In the genomic region with DNA sequence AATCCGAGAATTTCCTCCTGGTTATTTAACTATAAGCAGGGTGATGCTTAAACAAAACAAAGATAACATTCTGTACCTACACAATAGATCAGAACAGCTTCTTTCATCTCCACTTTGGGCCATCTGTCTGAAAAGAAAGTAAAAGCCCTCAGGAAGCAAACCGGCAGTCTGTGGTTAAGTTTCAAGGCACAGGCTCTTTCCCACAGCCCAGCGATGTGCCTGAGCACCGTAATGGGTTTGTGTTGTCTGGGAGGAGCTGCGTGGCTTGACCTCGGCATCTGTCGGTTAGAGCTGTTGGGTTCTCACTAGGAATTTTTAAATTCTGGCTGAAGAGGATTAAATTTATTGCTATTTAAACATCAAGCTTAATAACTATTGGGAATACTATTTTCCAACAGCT, we compare ENCODE assay signal across 8 mouse cellular contexts.
DNase-seq lines count a peak whose midpoint lies in the region; ATAC-seq and TF ChIP-seq lines count a peak whose summit lies in the region.

No protein-coding gene starts in this region.

- H3K9ac ChIP-seq in hindbrain, embryonic 11.5 days (ENCODE audit: low read depth, low read length), result no peak overlapping the region

- peak overlapping the region; percentile 48 for H3K27ac ChIP-seq in gastrocnemius, adult 2 months
- peak overlapping the region; percentile 64; the same call in 1 of the 2 replicates for H3K27ac ChIP-seq in hindbrain, embryonic 11.5 days (ENCODE audit: low read depth, low read length)

- H3K4me2 ChIP-seq in hindbrain, embryonic 11.5 days (replicated peaks; ENCODE audit: low read depth, low read length), result no peak overlapping the region

- intact Hi-C loops in gastrocnemius, adult 2 months (cut with DNase I), result no loop called here
- intact Hi-C loops in gastrocnemius, postnatal 14 days (cut with DNase I; ENCODE audit: low total_unique reads), result no loop called here

- no peak for DNase-seq in gastrocnemius, adult 2 months
- DNase-seq in gastrocnemius, postnatal 14 days, result no peak
- DNase-seq in R1 (ENCODE audit: low read depth, low spot score) (peak; percentile 27), MN1 (ENCODE audit: low spot score) (no peak)
- no peak for DNase-seq in hindbrain, embryonic 11.5 days (ENCODE audit: low spot score)
- peak; percentile 62 for DNase-seq in mesoderm, embryonic 11.5 days (ENCODE audit: low read depth, low spot score)
- peak; percentile 58 for DNase-seq in thymus, postnatal 14 days
- no peak for DNase-seq in cerebellum, adult 11-12 months

- no peaks in the 10 kb centered on the region for H3K27me3 ChIP-seq in hindbrain, embryonic 11.5 days (ENCODE audit: control insufficient read depth, insufficient read depth, low read length)

- peaks cover 2% of the 10 kb centered on the region; the same call in 1 of the 2 replicates for H3K4me1 ChIP-seq in hindbrain, embryonic 11.5 days (replicated peaks; ENCODE audit: control insufficient read depth, insufficient read depth, low read length)

- no peaks in the 10 kb centered on the region for H3K36me3 ChIP-seq in hindbrain, embryonic 11.5 days (ENCODE audit: control insufficient read depth, insufficient read depth, low read length)

- no peak for TF ChIP-seq CTCF in gastrocnemius, adult 2 months (IDR thresholded peaks at IDR 0.05)

- H3K9me3 ChIP-seq in hindbrain, embryonic 11.5 days (ENCODE audit: control insufficient read depth, low read length), result no peaks in the 10 kb centered on the region

- ATAC-seq in hindbrain, embryonic 11.5 days (ENCODE audit: low FRiP score), result peak; percentile 67

- 16% methylated on average over 7 of the region's 7 CpGs for WGBS in hindbrain, embryonic 11.5 days

- peak overlapping the region; percentile 64 for H3K4me3 ChIP-seq in gastrocnemius, adult 2 months
- H3K4me3 ChIP-seq in hindbrain, embryonic 11.5 days (ENCODE audit: low read depth, low read length), result no peak overlapping the region

Comparison
In these comparisons a context has a peak if more than half of its experiments do, and no peak if none do; other contexts are left out.
1. DNase-seq: peak in R1 (single experiment), mesoderm, embryonic 11.5 days (single experiment) and thymus, postnatal 14 days (single experiment); none in gastrocnemius, adult 2 months (single experiment), gastrocnemius, postnatal 14 days (single experiment), hindbrain, embryonic 11.5 days (single experiment), cerebellum, adult 11-12 months (single experiment) and MN1 (single experiment).